Mouse (Mus musculus) kidney, adult 18-20 months (tissue): Measurements from ENCODE around the gene Bicc1.
"Not testable (repeated sequence)": the region's sequence is repeated elsewhere in the genome, so short reads cannot be mapped to it uniquely, and the experiment has no call there.

Experiments used
- DNase-seq: peaks from one replicate; pipeline ENCODE4 v3.0.0; 2021

Gene Bicc1

DNA sequence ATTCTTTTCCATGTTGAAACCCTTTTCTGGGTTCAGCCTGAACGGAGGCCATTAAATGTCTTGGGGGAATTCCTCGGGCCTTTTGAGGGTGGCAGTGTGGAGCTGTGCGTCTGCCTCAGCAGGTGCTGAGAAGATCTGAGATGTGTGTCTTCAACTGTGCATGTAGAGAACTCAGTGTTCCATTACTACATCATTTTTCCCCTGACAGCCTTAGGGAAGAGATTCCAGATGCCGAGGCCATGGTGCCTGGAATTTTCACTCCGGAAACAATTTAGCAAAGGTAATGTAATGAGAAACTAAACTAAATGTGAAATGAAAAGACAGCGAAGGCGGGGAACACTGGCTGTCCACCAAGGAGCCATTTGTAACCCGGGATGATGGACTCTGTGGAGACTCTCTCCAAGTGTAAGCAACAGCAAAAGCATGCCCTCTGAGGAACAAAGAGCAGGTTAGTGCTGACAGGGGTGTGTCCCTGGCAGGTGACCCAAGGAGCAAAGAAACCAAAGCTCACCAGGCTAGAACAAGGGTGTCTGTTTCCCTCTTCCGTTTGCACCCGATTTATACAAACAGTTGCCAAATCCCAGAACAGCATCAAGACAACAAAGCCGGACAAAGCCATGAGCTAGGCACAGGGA, 176.3 kb downstream of the Bicc1 start:
- DNase-seq, result no peak

DNA sequence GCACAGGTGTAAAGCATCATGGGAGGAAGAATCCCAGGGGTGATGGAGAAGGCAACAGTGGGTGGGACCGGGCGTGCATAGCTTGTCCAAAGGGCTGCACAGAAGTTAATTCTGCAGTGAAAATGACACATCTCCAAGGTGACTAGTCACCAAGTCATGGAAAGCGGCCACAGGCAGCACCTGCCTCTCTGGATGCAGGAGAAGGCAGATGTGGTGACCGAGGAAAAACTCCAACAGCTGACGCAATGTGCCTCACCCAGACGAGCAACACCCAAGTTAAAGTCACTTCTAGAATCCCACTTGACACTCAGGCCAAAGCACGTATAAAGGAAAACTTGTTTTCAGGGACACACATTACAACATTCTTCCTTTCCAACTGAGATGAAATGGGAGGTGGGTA, 177.3 kb downstream of the Bicc1 start:
- no peak for DNase-seq

DNA sequence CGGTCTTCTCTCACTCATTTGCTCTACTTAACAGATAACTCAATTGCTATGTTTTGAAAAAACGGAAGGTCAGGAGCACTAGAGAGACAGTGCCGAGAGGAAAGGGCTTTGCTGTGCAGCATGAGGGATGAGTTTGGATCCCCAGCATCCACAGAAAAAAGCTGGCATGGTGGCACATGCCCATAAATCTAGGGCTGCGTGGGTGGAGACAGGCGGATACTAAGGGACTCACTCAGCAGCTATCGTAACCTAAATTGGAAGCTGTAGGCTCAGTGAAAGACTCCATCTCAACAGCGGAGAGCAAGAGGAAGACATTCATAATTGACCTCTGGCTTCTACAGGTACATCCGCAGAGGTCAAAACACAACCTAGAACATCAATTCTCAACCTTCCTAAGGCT, 179.8 kb downstream of the Bicc1 start:
- DNase-seq, result no peak

DNA sequence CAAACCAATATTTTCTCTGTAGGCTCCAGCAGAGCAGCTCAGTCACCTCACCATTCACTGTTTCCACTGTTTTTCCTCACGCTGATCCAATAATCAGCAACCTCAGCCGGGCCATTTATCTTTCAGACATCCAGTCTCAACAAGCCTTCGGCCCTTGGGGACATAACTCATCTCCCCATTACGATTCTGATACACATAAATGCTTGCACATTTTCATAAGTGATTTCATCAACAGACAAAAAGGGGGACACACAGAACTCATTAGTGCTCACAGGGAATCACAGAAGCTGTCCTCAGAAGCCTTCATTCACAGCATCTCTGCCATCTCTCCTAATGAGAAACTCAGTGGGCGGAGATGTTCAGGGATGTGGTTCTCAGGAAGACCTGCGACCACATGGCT, 182.4 kb downstream of the Bicc1 start:
- DNase-seq, result no peak

DNA sequence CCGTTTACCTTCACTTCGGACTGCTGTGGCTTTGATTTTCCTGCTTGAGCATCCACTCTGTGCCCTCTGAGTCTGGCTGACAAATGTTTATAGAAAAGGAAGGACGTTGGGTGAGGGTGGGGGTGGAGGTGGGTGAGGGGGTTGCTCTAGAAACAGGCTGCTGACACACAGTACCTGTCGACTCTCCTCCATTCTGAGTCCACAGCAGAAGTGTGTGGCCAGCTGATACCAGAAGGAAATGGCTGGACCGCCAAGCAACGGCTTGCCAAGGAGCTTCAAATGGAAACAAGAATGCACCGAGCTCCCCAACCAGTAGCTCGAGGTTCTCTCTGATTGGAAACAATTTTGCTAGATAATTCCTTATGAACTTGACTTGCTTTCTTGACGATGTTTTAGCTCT, 182.9 kb downstream of the Bicc1 start:
- DNase-seq, result no peak

DNA sequence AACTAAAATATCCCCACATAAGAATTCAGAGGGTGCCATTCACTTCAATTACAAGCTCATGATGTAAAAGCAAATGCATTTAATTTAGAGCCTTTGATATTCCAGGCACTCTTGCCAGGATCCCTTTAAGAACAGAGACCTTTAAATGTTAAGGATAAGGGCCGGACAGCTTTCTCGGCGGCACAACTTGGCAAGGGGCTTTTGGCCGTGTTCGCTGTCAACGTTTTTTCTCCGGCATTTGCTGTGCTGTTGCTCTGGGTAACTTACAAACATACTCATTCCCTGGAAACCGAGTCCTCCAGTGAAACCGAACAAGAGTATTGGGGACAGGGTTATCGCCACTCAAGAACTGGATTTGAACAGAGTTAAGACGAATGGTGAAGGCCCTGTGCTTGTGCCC, 188.3 kb downstream of the Bicc1 start:
- no peak for DNase-seq

DNA sequence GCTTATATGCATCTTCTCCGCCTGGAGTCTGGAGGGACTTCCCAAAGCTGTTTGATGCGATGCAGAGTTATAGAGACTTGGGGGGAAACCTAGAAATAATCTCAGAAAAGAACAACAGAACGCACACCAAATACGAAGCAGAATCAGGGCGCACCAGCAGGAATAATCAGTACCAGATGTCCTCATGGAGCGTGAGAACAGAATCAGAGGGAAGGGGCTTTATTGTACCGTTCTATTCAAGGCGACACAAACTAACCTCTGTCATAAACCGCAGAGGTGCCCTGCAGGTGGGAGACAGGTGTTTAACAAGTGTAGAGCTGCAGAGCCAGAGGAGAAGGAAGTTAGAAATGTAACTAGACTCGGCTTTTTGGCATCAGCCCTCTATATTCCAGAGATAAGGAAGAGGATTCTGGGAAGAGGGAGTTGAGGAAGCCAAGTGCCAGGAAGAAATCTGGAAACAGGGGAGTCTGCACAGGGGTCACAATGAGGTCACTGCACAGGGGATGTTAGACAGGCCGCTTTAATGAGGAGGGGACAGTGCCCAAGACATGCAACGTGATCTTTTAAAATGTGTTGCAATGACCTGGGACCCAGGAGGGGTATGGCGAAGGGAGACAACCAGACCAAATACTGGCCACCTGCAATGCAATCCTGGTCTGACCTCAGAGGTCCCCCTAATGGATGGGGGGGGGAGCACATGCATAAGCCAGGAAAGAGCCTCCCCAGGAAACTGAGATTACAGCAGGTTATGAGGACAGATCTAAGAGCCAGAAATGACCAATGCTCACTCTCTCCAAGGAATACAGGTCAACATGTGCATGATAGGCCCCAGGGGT, 190.4 kb downstream of the Bicc1 start:
- no peak for DNase-seq

DNA sequence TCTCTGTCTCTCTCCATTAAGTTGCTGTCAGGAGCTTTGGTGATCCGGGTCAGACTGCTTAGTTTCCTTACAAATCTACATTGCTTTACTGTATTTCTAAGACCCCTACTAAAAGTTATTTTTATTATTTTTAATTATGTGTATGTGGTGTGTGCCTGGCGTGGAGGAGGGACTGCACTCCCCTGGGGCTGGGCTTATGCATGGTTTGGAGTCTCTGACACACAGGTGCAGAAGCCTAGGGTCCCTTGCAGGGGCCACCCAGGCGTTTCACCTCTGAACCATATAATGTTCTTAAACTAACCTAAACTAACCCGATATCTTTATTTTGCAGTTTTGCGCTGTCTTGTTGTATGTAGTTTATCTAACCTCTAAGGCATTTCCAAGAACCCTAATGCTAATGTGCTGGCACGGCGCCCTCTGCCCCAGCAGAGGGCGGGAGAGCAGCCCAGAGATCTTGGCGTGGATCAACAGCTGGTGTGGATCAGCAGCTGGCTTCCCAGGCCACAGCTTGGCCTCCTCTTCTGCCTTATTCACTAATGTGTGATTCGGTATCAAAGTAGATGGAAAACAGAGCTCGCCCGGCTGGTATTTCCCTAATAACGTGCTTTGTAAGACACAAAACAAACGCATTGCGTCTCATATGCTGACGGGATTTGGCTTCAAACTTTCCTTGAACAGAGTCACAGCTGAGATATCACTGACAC, 192.7 kb downstream of the Bicc1 start:
- peak; percentile 67 for DNase-seq

DNA sequence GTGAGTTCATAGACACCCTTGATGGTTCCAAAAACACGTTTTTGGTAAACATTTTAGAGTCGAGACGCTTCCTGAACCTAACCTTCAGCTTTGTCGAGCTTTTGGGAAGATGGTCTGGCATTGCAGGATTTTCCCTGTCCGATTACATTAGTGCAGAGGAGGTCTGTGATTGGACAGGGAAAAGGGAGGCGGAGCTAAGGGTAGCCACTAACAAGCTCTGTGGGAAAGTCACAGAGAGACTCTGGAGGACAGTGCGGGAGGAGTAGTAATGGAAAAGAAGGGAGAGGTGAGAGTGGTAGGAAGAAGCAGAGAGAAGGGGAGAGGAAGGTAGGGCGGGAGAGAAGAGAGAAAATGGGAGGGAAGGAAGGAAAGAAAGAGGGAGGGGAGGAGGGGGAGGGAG, 194.8 kb downstream of the Bicc1 start:
- no peak for DNase-seq

DNA sequence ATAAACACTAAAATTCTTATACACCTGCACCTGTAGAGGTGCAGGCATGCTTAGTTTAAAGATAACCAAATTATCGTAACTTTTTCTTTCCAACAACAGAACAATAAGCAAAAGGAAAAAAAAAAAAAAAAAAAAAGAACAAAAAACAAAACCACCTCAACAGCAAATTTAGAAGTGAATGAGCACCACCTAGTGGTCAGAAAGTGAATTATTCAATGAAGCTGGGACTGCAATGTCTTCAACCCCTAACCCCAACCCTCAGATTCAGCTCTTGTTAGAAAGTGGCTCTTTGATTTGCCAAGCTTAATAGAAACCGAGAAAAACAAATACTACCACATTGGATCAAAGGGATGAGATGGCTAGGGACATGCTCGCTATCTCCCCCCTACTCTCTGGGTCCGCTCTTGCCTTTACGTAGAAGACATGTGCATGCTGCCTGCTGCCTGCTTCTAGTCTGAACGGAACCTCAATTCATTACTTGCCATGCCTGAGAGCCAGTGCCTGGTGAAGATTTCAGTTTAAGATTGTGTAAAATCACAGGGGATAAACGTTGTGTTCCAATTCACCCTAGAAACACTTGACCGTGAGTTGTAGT, 195.8 kb downstream of the Bicc1 start:
- DNase-seq, result peak; percentile 23

DNA sequence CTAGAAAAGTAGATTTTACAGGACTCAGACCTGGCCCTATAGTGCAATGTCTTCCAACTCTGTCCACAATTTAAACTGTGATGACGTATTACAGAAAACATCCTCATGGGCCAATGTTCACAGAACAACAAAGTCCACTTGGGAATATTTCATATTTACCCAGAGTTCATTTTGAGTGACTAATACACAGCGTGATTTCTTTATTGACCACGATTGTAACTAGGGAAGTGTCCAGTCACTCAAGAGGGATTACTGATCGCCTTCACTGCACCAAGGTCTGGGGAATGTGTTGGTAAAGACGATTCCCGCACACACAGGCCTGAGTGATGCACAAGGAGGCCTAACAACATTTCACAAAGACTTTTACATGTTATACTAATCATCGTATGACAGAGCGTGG, 197.9 kb downstream of the Bicc1 start:
- no peak for DNase-seq

DNA sequence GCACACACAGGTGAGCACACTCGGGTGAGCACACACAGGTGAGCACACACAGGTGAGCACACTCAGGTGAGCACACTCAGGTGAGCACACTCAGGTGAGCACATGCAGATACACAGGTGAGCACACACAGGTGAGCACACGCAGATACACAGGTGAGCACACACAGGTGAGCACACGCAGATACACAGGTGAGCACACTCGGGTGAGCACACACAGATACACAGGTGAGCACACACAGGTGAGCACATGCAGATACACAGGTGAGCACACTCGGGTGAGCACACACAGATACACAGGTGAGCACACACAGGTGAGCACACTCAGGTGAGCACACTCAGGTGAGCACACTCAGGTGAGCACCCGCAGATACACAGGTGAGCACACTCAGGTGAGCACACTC, 199.1 kb downstream of the Bicc1 start:
- DNase-seq, result not testable (repeated sequence)

DNA sequence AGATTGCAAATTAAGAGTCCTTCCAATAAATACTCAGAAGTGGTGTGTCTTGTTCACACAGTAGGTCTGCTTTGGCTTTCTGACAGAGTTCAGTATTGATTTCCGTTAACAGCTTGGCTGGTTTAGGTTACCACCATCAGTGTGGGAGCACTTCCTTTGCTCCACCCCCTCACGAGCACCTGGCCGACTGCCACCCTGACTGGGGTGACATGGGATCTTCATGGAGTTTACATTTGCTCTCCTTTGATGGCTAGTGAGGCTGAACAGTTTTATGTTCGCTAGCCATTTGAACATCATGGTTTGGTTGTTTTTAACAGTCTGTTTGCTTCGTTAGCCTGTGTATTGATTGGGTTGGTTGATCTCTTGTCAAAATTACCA, 206.7 kb downstream of the Bicc1 start:
- DNase-seq, result no peak

DNA sequence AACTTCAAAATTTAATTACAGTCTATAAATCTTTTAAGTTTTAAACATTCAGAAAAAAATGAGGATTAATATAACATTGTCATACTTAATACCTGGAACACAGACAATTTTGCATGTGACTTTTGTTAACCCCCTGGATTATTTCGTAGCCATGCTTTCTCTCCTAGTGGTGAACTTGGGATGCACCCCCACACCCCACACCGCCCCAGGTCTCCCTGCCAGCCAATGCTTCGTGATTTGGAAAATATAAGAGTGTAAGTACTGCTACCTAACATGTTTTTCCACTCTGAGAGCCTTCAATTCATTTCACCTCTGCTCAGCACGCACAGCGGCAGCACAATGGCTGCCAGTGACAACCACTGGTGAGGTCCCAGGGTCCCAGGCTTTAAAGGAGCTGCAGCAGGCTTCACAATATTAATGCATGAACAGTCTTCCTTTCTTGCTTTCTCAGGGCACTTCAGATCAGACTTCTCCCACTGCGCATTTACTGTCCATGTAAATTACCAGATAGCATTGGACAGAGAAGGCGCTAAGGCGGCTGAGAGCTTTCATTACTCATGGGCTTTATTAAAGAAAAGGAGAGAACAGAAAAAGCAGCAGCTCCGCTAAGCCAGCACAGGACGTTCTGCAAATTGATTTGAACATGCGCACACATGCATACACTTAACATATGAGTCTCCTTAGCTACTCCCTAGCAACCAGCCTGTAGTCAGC, 207.3 kb downstream of the Bicc1 start:
- no peak for DNase-seq

DNA sequence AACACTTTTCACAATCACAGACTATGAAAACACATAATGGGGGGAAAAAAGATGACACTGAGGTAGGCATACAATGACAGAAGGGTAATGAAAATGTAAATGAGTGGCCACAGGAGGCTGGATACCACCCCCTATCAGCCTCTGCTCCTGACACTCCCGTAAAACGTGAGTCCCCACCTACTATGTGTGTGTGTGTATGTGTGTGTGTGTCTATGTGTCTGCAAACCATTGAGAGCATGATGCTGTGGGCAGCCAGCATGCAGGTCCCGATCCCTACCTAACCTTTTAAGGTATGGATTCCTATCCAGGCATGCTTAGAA, 209.4 kb downstream of the Bicc1 start:
- no peak for DNase-seq

DNA sequence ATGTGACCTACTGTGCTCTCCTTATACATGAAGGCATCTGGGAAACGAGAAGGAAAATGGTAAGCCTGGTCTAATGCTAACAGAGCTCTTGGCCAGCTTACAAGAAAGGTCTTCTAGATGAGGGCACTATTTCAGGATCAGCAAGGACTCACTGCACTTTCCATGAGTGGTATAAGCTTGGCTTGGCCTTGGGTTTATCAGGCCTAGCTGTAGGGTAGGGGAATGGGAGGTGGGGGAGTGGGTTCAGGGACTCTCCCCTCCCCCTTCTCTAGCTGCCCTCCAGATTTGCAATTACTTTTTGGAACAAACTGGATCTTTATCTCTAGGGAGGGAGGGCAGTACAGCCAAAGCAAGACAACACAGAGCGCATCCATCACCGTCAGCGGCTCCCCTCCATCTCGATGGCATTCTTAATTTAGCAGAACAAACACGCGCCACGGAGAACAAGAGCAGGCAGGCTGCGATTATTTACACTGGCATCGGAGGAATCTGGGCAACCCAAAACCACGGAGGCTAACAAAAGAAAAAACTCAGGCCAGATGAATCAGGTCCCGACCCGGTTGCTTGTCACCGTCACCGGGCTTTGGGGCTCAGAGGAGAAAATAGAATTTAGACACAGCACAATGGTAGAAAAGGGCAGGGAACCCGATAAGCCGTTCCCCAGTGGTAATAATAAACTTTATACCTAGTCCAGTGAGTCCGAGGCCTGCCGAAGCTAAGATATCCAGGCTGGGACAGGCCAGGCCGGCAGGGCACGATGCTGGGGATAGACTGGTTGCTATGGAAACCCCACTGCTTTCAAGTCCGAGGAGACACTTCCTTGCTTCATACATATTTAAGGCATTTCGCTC, 210.0 kb downstream of the Bicc1 start:
- DNase-seq, result no peak

DNA sequence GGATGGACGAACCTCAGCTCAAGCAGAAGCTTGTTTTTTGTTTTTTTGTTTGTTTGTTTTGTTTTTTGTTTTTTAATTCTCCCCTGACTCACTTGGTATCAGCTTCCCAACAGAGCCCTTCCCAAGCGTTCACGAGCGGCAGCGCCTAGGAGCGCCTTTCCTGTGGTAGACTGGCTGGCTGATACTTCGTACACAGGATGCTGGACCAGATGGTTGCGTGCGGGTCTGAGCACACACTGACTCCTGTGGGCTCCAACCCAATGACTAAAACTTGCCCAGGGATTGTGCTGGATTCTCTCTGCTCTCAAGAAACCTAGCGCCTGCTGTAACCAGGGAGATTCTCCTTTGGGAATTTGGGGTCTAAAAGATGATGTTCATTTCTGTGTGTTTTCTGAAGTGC, 211.2 kb downstream of the Bicc1 start:
- DNase-seq, result no peak

DNA sequence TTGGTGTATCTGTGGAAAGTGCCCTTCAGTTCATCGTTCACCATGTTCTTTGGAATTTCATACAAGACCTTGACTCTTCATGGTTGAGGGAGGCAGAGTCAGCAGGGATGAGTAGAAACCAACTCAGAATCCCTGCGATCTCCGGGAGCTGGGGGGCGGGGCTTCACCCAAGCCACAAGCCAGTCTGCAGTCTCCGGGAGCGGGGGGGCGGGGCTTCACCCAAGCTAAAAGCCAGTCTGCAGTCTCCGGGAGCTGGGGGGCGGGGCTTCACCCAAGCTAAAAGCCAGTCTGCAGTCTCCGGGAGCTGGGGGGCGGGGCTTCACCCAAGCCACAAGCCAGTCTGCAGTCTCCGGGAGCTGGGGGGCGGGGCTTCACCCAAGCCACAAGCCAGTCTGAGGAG, 213.4 kb downstream of the Bicc1 start:
- DNase-seq, result not testable (repeated sequence)

DNA sequence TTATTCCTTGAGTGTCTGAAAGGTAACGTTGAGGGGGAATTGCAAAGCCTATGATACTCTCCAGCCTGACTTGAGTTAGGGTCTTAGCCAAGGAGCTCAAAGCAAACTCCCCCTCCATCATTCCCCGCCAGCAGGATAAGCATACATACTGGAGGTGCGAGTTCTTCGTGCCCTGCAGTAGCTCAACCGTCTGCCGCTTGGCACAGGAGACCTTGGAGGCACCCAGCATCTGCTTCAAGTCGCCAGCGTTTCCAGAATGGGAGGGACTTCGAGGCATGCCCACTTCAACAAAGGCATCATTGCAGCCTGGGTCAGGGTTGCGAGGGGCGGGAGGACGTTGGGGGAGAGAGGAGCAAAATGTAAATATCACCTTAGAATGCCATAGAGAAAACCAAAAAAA, 214.4 kb downstream of the Bicc1 start:
- no peak for DNase-seq

DNA sequence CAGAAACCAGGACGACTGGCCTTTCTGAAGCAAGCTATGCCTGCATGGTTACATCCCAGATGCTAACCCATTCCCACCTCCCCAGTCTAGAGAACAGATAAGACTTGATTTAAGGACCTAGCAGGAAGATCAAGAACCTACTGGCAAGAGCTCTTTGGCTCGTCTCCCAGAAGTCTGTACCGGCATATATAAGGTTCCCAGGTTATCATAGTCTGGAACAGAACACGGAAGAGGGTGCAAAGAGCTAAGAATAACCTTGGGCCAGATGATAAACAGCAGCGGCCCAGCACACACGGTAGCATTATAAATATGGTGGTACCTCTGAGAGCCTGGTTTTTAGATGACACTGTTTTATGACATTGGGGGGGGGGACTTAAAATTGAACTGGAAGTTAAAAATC, 217.9 kb downstream of the Bicc1 start:
- no peak for DNase-seq

DNA sequence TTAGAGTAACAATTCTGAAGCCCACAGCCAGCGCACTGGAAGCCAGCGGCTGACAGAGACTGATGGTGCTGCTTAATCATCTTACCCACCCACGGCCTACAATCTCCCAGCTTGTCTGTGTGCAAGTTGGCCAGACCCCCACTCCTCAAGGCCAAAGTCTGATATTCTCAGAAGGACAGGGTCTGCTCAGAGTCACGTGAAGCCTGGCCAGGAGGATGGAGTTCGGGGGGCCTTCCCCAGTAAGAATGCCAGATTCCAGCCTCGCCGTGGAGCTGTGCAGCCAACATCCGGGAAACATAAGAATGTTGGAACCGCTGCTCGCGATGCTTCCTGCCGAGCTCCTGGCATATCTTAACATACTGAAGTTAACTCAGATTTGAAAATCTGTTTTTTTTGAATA, 219.7 kb downstream of the Bicc1 start:
- no peak for DNase-seq

DNA sequence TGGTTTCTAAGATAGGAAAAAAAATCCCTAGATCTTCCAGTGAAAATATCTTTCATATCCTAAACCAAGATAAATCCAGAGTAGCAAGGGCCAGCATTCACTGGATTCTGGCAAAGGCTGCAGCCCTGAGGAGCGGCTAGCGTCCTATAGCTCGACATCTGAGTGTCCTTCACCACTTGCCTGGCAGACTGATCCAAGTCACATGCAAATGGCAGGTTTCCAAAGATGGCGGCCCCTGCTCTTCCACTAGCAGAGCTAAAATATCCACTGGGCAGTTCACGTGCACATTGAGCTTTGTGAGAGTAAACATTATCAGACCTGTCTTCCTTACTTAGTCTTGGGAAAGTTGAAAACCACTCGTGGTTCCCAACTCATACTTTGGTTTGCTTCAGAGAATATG, 222.1 kb downstream of the Bicc1 start:
- no peak for DNase-seq
